Mouse (Mus musculus) hindbrain, embryonic 15.5 days (tissue): ENCODE data around the gene Mcoln3. TPM values are rescaled to one million over a fixed set of nuclear protein-coding genes. Genes with fewer than 3 reads are reported as not detected.

Experiments
- ATAC-seq: fragments of 200-750 bp; cut with Nextera tagmentation; 2 replicates; pipeline ENCODE4 v1.8.0; 2017; ENCODE audit warnings: low read depth, moderate number of reproducible peaks, moderate TSS enrichment; ENCODE audit not compliant: low FRiP score
- H3K27ac ChIP-seq: fragments of 300-500 bp; sonication (generic); replicated peaks from 2 replicates; pipeline ENCODE4 v1.5.1; 2015; ENCODE audit warnings: mild to moderate bottlenecking, inconsistent platforms
- H3K27me3 ChIP-seq: fragments of 300-500 bp; sonication (generic); 2 replicates; pipeline ENCODE4 v1.6.1; 2015; ENCODE audit warnings: control low read depth, inconsistent platforms
- H3K36me3 ChIP-seq: fragments of 300-500 bp; sonication (generic); 2 replicates; pipeline ENCODE4 v1.6.1; 2015; ENCODE audit warnings: control low read depth, inconsistent platforms
- H3K4me1 ChIP-seq: fragments of 300-500 bp; sonication (generic); replicated peaks from 2 replicates; pipeline ENCODE4 v1.6.1; 2015; ENCODE audit warnings: control low read depth, inconsistent platforms
- H3K4me2 ChIP-seq: fragments of 300-500 bp; sonication (generic); 2 replicates; pipeline ENCODE4 v1.6.1; 2015; ENCODE audit warnings: moderate library complexity, mild to moderate bottlenecking, inconsistent platforms
- H3K4me3 ChIP-seq: fragments of 300-500 bp; sonication (generic); 2 replicates; pipeline ENCODE4 v1.5.1; 2015; ENCODE audit warnings: mild to moderate bottlenecking, inconsistent platforms
- H3K9ac ChIP-seq: fragments of 300-500 bp; sonication (generic); 2 replicates; pipeline ENCODE4 v1.6.1; 2015; ENCODE audit warnings: inconsistent platforms
- H3K9me3 ChIP-seq: fragments of 300-500 bp; sonication (generic); 2 replicates; pipeline ENCODE4 v1.6.1; 2016; ENCODE audit warnings: control low read depth, inconsistent platforms
- WGBS: fragments of 180-500 bp; shearing (Covaris S2); methylation state at CpG from one replicate; pipeline ENCODE4 v1.1.7; 2015; 5-methylcytosine and 5-hydroxymethylcytosine counted together
- polyA plus RNA-seq: library from polyadenylated mRNA; unstranded; fragments of >200 nt; fragmentation: Nextera tagmentation; extraction: Ambion mirVana; gene quantifications from 2 replicates; pipeline ENCODE4 v1.2.1, GENCODE M21; 2015

Mcoln3 gene
- polyA plus RNA-seq, 1 experiment from 2014 or later: 0.22 TPM

DNA sequence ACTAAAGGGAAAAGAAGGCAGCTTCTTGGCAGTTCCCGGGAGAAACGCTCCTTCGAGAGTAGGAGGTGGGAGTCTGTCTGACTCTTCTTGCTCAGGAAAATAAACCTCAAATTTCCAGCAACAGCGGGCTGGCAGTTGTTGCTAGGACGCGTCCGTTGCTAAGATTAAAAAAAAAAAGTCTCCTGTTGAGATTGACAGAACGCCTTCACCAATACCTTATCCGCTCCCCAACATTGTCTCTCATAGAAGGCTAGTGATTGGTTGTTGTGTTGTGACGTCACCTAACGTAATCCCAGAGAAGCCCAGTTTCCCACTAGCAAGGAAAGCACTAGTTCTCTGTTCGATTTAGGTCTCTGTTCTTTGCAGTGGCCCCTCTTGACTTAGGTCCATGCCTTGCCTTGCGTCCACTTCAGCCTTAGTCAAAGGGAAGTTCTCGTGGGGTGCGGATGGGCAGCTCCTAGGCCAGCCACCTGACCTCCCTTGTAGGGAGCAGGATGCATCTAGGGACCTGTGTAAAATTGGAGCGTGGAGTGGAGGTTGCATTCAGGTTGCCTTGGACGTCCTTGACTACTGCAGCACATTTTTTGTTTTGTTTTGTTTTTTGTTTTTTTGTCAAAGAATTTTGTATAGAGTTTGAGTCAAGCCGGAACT is 9.2 kb upstream of the Mcoln3 start, which contains the start of gene Wdr63:
Gene Wdr63 (minus strand): TSS at position 210 of the 651 bp plus-strand sequence.
- Histone ChIP-seq H3K36me3 (no peaks in the 10 kb centered on the region), H3K4me2 (peak within 1 kb of the TSS; percentile 95), H3K27me3 (no peaks in the 10 kb centered on the region), H3K4me3 (peak within 1 kb of the TSS; percentile 46), H3K4me1 (peaks cover 10% of the 10 kb centered on the region), H3K9ac (peak within 1 kb of the TSS; percentile 37), H3K9me3 (no peaks in the 10 kb centered on the region), H3K27ac (no peak within 1 kb of the TSS; the same call in 1 of the 2 replicates)
- ATAC-seq: peak; percentile 97
- 12% methylated on average over 18 of the region's 18 CpGs for WGBS

GRCm38 (mm10) chr3:146108945-146109344 is 8.3 kb upstream of the Mcoln3 start:
- Histone ChIP-seq H3K4me2 (no peak overlapping the region), H3K4me3 (no peak overlapping the region), H3K36me3 (no peaks in the 10 kb centered on the region), H3K4me1 (peaks cover 10% of the 10 kb centered on the region), H3K9me3 (no peaks in the 10 kb centered on the region), H3K9ac (no peak overlapping the region), H3K27ac (no peak overlapping the region), H3K27me3 (peaks cover 3% of the 10 kb centered on the region; the same call in 1 of the 2 replicates)
- ATAC-seq: no peak
- 63% methylated on average over 2 of the region's 2 CpGs for WGBS

DNA sequence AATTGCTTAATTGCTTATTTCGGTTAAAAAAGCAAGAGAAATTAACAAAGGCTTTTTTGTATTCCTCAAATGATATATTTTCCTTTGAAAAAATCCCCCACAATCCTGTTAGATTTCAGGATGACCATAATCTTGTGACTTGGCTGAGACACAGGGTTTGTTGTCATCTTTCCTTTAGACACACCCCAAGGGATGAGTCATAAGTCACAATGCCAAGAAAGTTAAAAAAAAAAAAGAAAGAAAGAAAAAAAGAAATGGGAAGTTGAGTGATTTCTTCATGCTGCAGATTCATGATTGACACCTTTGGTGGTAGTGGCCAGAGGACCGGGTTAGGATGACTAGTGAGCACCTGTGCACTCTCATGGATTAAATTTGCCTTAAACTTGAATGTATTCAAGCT is 6.9 kb upstream of the Mcoln3 start:
- no peak overlapping the region for H3K27ac ChIP-seq
- no peaks in the 10 kb centered on the region for H3K9me3 ChIP-seq
- H3K4me2 ChIP-seq: no peak overlapping the region
- no peaks in the 10 kb centered on the region for H3K36me3 ChIP-seq
- H3K4me1 ChIP-seq: peaks cover 10% of the 10 kb centered on the region
- ATAC-seq: no peak
- no peak overlapping the region for H3K4me3 ChIP-seq
- H3K9ac ChIP-seq: no peak overlapping the region
- WGBS: 82% methylated on average over 2 of the region's 2 CpGs
- peaks cover 3% of the 10 kb centered on the region; the same call in 1 of the 2 replicates for H3K27me3 ChIP-seq

- Histone ChIP-seq H3K4me2 (no peak overlapping the region), H3K27me3 (peaks cover 3% of the 10 kb centered on the region; the same call in 1 of the 2 replicates), H3K9me3 (no peaks in the 10 kb centered on the region), H3K9ac (no peak overlapping the region), H3K27ac (no peak overlapping the region), H3K4me1 (peaks cover 10% of the 10 kb centered on the region), H3K4me3 (no peak overlapping the region), H3K36me3 (no peaks in the 10 kb centered on the region)
- no peak for ATAC-seq
- WGBS: 83% methylated on average over 6 of the region's 6 CpGs
Observed at GRCm38 (mm10) chr3:146110916-146111315, 6.3 kb upstream of the Mcoln3 start.

GRCm38 (mm10) chr3:146117997-146118457 is 777 bp downstream of the Mcoln3 start:
- Histone ChIP-seq H3K9me3 (no peaks in the 10 kb centered on the region), H3K9ac (no peak overlapping the region), H3K4me1 (peaks cover 6% of the 10 kb centered on the region), H3K27ac (no peak overlapping the region), H3K4me2 (peak overlapping the region; percentile 36; the same call in 1 of the 2 replicates), H3K4me3 (no peak overlapping the region), H3K27me3 (peaks cover 25% of the 10 kb centered on the region), H3K36me3 (no peaks in the 10 kb centered on the region)
- 65% methylated on average over 9 of the region's 9 CpGs for WGBS
- no peak for ATAC-seq

- Histone ChIP-seq H3K36me3 (no peaks in the 10 kb centered on the region), H3K4me1 (peaks cover 6% of the 10 kb centered on the region), H3K27ac (no peak overlapping the region), H3K4me2 (peak overlapping the region; percentile 45), H3K9me3 (no peaks in the 10 kb centered on the region), H3K27me3 (peaks cover 20% of the 10 kb centered on the region), H3K4me3 (no peak overlapping the region), H3K9ac (no peak overlapping the region)
- no peak for ATAC-seq
- 10% methylated on average over 25 of the region's 25 CpGs for WGBS
Observed at GRCm38 (mm10) chr3:146121310-146122124, 4.3 kb downstream of the Mcoln3 start.

DNA sequence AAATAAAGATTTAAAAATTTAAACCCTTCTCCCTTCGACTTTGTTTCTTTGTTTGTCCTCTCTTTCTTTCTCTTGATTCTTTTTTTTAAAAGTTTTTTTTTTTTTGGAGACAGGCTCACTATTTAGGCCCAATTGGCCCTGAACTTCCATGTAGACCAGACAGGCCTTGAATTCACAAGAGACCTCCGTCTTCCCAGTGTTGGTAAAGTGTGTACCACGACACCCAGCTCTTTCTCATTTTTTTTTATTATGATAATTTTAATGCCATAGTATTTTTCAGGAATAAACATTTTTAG is 4.8 kb downstream of the Mcoln3 start:
- no peak overlapping the region for H3K27ac ChIP-seq
- WGBS: 57% methylated on average over 3 of the region's 3 CpGs
- H3K4me2 ChIP-seq: peak overlapping the region; percentile 45; the same call in 1 of the 2 replicates
- no peaks in the 10 kb centered on the region for H3K9me3 ChIP-seq
- no peak overlapping the region for H3K9ac ChIP-seq
- H3K36me3 ChIP-seq: no peaks in the 10 kb centered on the region
- H3K4me1 ChIP-seq: peaks cover 6% of the 10 kb centered on the region
- ATAC-seq: no peak
- H3K27me3 ChIP-seq: peaks cover 15% of the 10 kb centered on the region
- no peak overlapping the region for H3K4me3 ChIP-seq

DNA sequence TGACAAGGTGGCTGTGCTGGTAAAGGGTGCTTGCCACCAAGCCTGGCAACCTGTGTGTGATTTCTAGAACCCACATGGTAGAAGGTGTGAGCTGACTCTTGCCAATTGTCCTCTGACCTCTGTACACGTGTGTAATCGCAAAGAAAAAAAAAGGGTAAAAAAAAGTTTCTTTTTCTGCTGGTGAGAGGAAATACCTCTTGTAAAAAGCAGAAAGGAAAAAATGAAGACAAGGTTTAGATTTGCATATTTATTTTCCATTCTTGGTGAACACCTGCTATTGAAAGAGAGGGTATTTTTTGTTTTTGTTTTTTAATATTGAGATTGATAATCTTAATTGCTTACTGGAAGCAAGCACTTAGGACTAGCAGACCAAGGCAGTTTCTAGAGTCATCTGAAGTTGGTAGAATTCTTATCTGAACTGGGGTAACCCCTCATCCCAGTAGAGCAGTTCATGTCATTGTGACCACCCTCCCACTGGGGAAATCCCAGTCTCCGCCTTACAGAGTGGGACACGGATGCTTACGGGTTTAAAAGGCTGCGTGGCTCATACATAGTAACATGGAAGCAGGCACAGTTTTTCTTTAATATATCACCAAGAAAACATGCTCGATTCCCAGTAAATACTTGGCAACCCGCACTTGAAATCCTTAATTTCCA is 5.7 kb downstream of the Mcoln3 start:
- WGBS: 81% methylated on average over 8 of the region's 8 CpGs
- Histone ChIP-seq H3K4me1 (peaks cover 6% of the 10 kb centered on the region), H3K27ac (no peak overlapping the region), H3K9me3 (no peaks in the 10 kb centered on the region), H3K36me3 (no peaks in the 10 kb centered on the region), H3K27me3 (peaks cover 6% of the 10 kb centered on the region), H3K4me2 (no peak overlapping the region), H3K4me3 (no peak overlapping the region), H3K9ac (no peak overlapping the region)
- no peak for ATAC-seq

GRCm38 (mm10) chr3:146123464-146123825 is 6.2 kb downstream of the Mcoln3 start:
- Histone ChIP-seq H3K4me2 (no peak overlapping the region), H3K9me3 (no peaks in the 10 kb centered on the region), H3K4me3 (no peak overlapping the region), H3K9ac (no peak overlapping the region), H3K27ac (no peak overlapping the region), H3K4me1 (peaks cover 6% of the 10 kb centered on the region), H3K27me3 (peaks cover 1% of the 10 kb centered on the region; the same call in 1 of the 2 replicates), H3K36me3 (no peaks in the 10 kb centered on the region)
- ATAC-seq: no peak
- 65% methylated on average over 9 of the region's 9 CpGs for WGBS

- 79% methylated on average over 6 of the region's 6 CpGs for WGBS
- Histone ChIP-seq H3K4me1 (no peaks in the 10 kb centered on the region; the same call in 1 of the 2 replicates), H3K9me3 (no peaks in the 10 kb centered on the region), H3K4me2 (no peak overlapping the region), H3K27ac (no peak overlapping the region), H3K27me3 (no peaks in the 10 kb centered on the region), H3K4me3 (no peak overlapping the region), H3K9ac (no peak overlapping the region), H3K36me3 (no peaks in the 10 kb centered on the region)
- ATAC-seq: no peak
Observed at GRCm38 (mm10) chr3:146127205-146127604, 10.0 kb downstream of the Mcoln3 start.

DNA sequence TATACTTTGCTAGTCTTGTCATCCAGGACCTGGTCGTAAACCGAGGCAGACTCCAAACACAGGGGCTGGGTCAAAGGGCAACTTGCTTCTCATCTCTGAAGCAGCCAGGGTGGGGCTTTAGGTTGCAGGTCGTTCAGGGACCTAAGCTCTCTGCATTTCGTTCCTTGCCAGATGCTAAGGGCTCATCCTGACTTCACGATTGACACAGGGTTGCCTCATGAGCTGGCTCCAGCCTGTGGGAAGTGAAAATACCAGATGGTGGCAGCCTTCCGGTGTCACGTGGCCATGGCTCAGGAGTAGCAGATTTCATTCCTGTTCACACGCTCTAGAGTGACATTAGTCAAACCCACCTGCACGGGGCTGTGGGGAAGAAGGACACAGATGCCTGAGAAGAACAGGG is 17.6 kb downstream of the Mcoln3 start:
- H3K9me3 ChIP-seq: no peaks in the 10 kb centered on the region
- H3K27ac ChIP-seq: no peak overlapping the region
- no peaks in the 10 kb centered on the region for H3K27me3 ChIP-seq
- no peak overlapping the region for H3K4me3 ChIP-seq
- 85% methylated on average over 9 of the region's 9 CpGs for WGBS
- no peaks in the 10 kb centered on the region for H3K36me3 ChIP-seq
- no peak for ATAC-seq
- no peaks in the 10 kb centered on the region for H3K4me1 ChIP-seq
- no peak overlapping the region for H3K4me2 ChIP-seq
- no peak overlapping the region for H3K9ac ChIP-seq

- Histone ChIP-seq H3K27me3 (no peaks in the 10 kb centered on the region), H3K9ac (no peak overlapping the region), H3K4me2 (no peak overlapping the region), H3K36me3 (no peaks in the 10 kb centered on the region), H3K27ac (no peak overlapping the region), H3K9me3 (no peaks in the 10 kb centered on the region), H3K4me3 (no peak overlapping the region), H3K4me1 (no peaks in the 10 kb centered on the region)
- no peak for ATAC-seq
- 93% methylated on average over 2 of the region's 2 CpGs for WGBS
Observed at GRCm38 (mm10) chr3:146135417-146135816, 18.2 kb downstream of the Mcoln3 start.
